Mouse (Mus musculus): ENCODE results near the gene Fam69a. TPM values are rescaled to one million over a fixed set of nuclear protein-coding genes. Genes with fewer than 3 reads are reported as not detected.

Fam69a gene
- polyA plus RNA-seq, 2 experiments: 1.8 to 8.0 TPM

GRCm38 (mm10) chr5:107961438-107962251 is 25.2 kb downstream of the Fam69a start:
- DNase-seq (ENCODE audit: low read depth in 3 of 3, low spot score in 3 of 3) (no peak), ATAC-seq (ENCODE audit: insufficient read depth) (no peak; the same call in 1 of the 2 replicates)
- no peaks in the 10 kb centered on the region for H3K9me3 ChIP-seq (ENCODE audit: control insufficient read depth, low read length)
- no peaks in the 10 kb centered on the region for H3K36me3 ChIP-seq (replicated peaks; ENCODE audit: control insufficient read depth, insufficient read depth, low read depth)
- peak overlapping the region; percentile 72 for H3K4me2 ChIP-seq (ENCODE audit: low read depth)
- WGBS (ENCODE audit: insufficient replicate concordance): 40% methylated on average over 16 of the region's 16 CpGs
- H3K9ac ChIP-seq (replicated peaks): peak overlapping the region; percentile 47
- no peak overlapping the region for H3K4me3 ChIP-seq (ENCODE audit: insufficient read depth in 1 of 2, low read depth in 2 of 2, low read length in 2 of 2)
- TF ChIP-seq EP300 (IDR thresholded peaks at IDR 0.05; ENCODE audit: low read depth): no peak
- no peak for TF ChIP-seq CTCF (IDR thresholded peaks at IDR 0.05; ENCODE audit: low read depth)
- H3K27ac ChIP-seq: peak overlapping the region; percentile 73
- H3K4me1 ChIP-seq (replicated peaks; ENCODE audit: control insufficient read depth in 2 of 2, insufficient read depth in 2 of 2, low read length in 1 of 2): peaks cover 55 to 60% of the 10 kb centered on the region in 2 experiments
- H3K27me3 ChIP-seq (ENCODE audit: control insufficient read depth, insufficient read depth, low read length): no peaks in the 10 kb centered on the region

- peak; percentile 81 for ATAC-seq (ENCODE audit: insufficient read depth)
- peak; percentile 72 for TF ChIP-seq EP300 (IDR thresholded peaks at IDR 0.05; ENCODE audit: low read depth)
- TF ChIP-seq CTCF (IDR thresholded peaks at IDR 0.05; ENCODE audit: low read depth): peak; percentile 30
- peak; percentile 69 to 70 (median 70) for DNase-seq (ENCODE audit: low read depth in 3 of 3, low spot score in 3 of 3)
These were observed 26.2 kb downstream of the Fam69a start for GRCm38 (mm10) chr5:107960532-107961202.

GRCm38 (mm10) chr5:107959624-107960300 is 27.1 kb downstream of the Fam69a start:
- TF ChIP-seq CTCF (IDR thresholded peaks at IDR 0.05; ENCODE audit: low read depth): no peak
- TF ChIP-seq EP300 (IDR thresholded peaks at IDR 0.05; ENCODE audit: low read depth): peak; percentile 95
- peak overlapping the region; percentile 72 for H3K4me2 ChIP-seq (ENCODE audit: low read depth)
- DNase-seq (ENCODE audit: low read depth in 3 of 3, low spot score in 3 of 3) (peak; percentile 73 to 79 (median 77)), ATAC-seq (ENCODE audit: insufficient read depth) (peak; percentile 90)
- no peak overlapping the region for H3K4me3 ChIP-seq (ENCODE audit: insufficient read depth in 1 of 2, low read depth in 2 of 2, low read length in 2 of 2)
- H3K9me3 ChIP-seq (ENCODE audit: control insufficient read depth, low read length): no peaks in the 10 kb centered on the region
- WGBS (ENCODE audit: insufficient replicate concordance): 21% methylated on average over 8 of the region's 8 CpGs
- peak overlapping the region; percentile 73 for H3K27ac ChIP-seq
- no peaks in the 10 kb centered on the region for H3K27me3 ChIP-seq (ENCODE audit: control insufficient read depth, insufficient read depth, low read length)
- H3K9ac ChIP-seq (replicated peaks): peak overlapping the region; percentile 47
- no peaks in the 10 kb centered on the region for H3K36me3 ChIP-seq (replicated peaks; ENCODE audit: control insufficient read depth, insufficient read depth, low read depth)
- H3K4me1 ChIP-seq (replicated peaks; ENCODE audit: control insufficient read depth in 2 of 2, insufficient read depth in 2 of 2, low read length in 1 of 2): peaks cover 38 to 44% of the 10 kb centered on the region in 2 experiments

More at GRCm38 (mm10) chr5:107960532-107961202, 26.2 kb downstream of the Fam69a start:
- H3K4me2 ChIP-seq (ENCODE audit: low read depth): peak overlapping the region; percentile 72
- H3K4me1 ChIP-seq (replicated peaks; ENCODE audit: control insufficient read depth in 2 of 2, insufficient read depth in 2 of 2, low read length in 1 of 2): peaks cover 45 to 51% of the 10 kb centered on the region in 2 experiments
- H3K27me3 ChIP-seq (ENCODE audit: control insufficient read depth, insufficient read depth, low read length): no peaks in the 10 kb centered on the region
- H3K4me3 ChIP-seq (ENCODE audit: insufficient read depth in 1 of 2, low read depth in 2 of 2, low read length in 2 of 2): peak overlapping the region; percentile 41 to 74
- no peaks in the 10 kb centered on the region for H3K36me3 ChIP-seq (replicated peaks; ENCODE audit: control insufficient read depth, insufficient read depth, low read depth)
- no peaks in the 10 kb centered on the region for H3K9me3 ChIP-seq (ENCODE audit: control insufficient read depth, low read length)
- WGBS (ENCODE audit: insufficient replicate concordance): 15% methylated on average over 14 of the region's 14 CpGs
- H3K27ac ChIP-seq: peak overlapping the region; percentile 73
- peak overlapping the region; percentile 47 for H3K9ac ChIP-seq (replicated peaks)

GRCm38 (mm10) chr5:107950643-107951042 is 36.2 kb downstream of the Fam69a start:
- 34% methylated on average over 5 of the region's 5 CpGs for WGBS (ENCODE audit: insufficient replicate concordance)
- H3K4me1 ChIP-seq (replicated peaks; ENCODE audit: control insufficient read depth in 2 of 2, insufficient read depth in 2 of 2, low read length in 1 of 2): peaks cover 0 to 15% of the 10 kb centered on the region in 2 experiments; a peak in 3 of 4 replicates
- no peak overlapping the region for H3K4me3 ChIP-seq (ENCODE audit: insufficient read depth in 1 of 2, low read depth in 2 of 2, low read length in 2 of 2)
- TF ChIP-seq CTCF (IDR thresholded peaks at IDR 0.05; ENCODE audit: low read depth) (no peak), EP300 (IDR thresholded peaks at IDR 0.05; ENCODE audit: low read depth) (no peak)
- H3K27me3 ChIP-seq (ENCODE audit: control insufficient read depth, insufficient read depth, low read length): no peaks in the 10 kb centered on the region
- no peaks in the 10 kb centered on the region for H3K36me3 ChIP-seq (replicated peaks; ENCODE audit: control insufficient read depth, insufficient read depth, low read depth)
- DNase-seq (ENCODE audit: low read depth in 3 of 3, low spot score in 3 of 3) (no peak), ATAC-seq (ENCODE audit: insufficient read depth) (peak; percentile 35; the same call in 1 of the 2 replicates)
- no peak overlapping the region for H3K27ac ChIP-seq
- H3K9me3 ChIP-seq (ENCODE audit: control insufficient read depth, low read length): no peaks in the 10 kb centered on the region
- H3K4me2 ChIP-seq (ENCODE audit: low read depth): no peak overlapping the region
- H3K9ac ChIP-seq (replicated peaks): no peak overlapping the region
